Mouse (Mus musculus) testis, adult 2 months (tissue): Measurements from ENCODE around the gene Lrp1.

Experiments used
- CTCF ChIP-seq: fragments of 200-500 bp; IDR thresholded peaks from 2 replicates; pipeline ENCODE4 v1.5.1; 2012; ENCODE audit warnings: low read depth, mild to moderate bottlenecking, inconsistent platforms, low read length, moderate library complexity; ENCODE audit not compliant: control insufficient read depth, insufficient read depth, insufficient replicate concordance
- POLR2A ChIP-seq: fragments of 200-500 bp; IDR thresholded peaks from 2 replicates; pipeline ENCODE4 v1.6.1; 2012; ENCODE audit warnings: low read depth, mild to moderate bottlenecking, inconsistent platforms, low read length, moderate library complexity; ENCODE audit not compliant: control insufficient read depth

GRCm38 (mm10) chr10:127583649-127584048 lies 37.3 kb downstream of the Lrp1 start:
- TF ChIP-seq CTCF (no peak), POLR2A (no peak)
